Mouse (Mus musculus) C2C12 (cell line): ENCODE data around the gene Crym.

Source experiments
- CTCF ChIP-seq: IDR thresholded peaks from one replicate; pipeline ENCODE4 v1.5.1; 2011; ENCODE audit not compliant: control insufficient read depth, insufficient read depth, insufficient read length
- MAX ChIP-seq: IDR thresholded peaks from one replicate; pipeline ENCODE4 v1.6.1; 2011; ENCODE audit warnings: mild to moderate bottlenecking, control low read depth

GRCm38 (mm10) chr7:120180547-120180946, 21.4 kb downstream of the Crym start:
- no peak for TF ChIP-seq CTCF
- no peak for TF ChIP-seq MAX
